Mouse (Mus musculus) liver, embryonic 16.5 days (tissue): Measurements from ENCODE around the gene Dmwd. TPM values are rescaled to one million over a fixed set of nuclear protein-coding genes. Genes with fewer than 3 reads are reported as not detected.

Experiments
- ATAC-seq: fragments of 200-750 bp; cut with Nextera tagmentation; 2 replicates; pipeline ENCODE4 v1.8.0; 2017; ENCODE audit warnings: low read depth, mild to moderate bottlenecking, moderate number of reproducible peaks, moderate library complexity
- H3K27ac ChIP-seq: fragments of 300-500 bp; sonication (generic); 2 replicates; pipeline ENCODE4 v1.5.1; 2014; ENCODE audit warnings: mild to moderate bottlenecking, low read length
- H3K27me3 ChIP-seq: fragments of 300-500 bp; sonication (generic); 2 replicates; pipeline ENCODE4 v1.6.1; 2014; ENCODE audit warnings: low read depth, low read length, mixed read lengths; ENCODE audit not compliant: control insufficient read depth, insufficient read depth
- H3K36me3 ChIP-seq: fragments of 300-500 bp; sonication (generic); 2 replicates; pipeline ENCODE4 v1.6.1; 2014; ENCODE audit warnings: mild to moderate bottlenecking; ENCODE audit not compliant: control insufficient read depth, insufficient read depth
- H3K4me1 ChIP-seq: fragments of 300-500 bp; sonication (generic); 2 replicates; pipeline ENCODE4 v1.6.1; 2014; ENCODE audit warnings: low read depth, low read length, mixed read lengths; ENCODE audit not compliant: control insufficient read depth
- H3K4me2 ChIP-seq: fragments of 300-500 bp; sonication (generic); 2 replicates; pipeline ENCODE4 v1.6.1; 2014; ENCODE audit warnings: low read depth, low read length, mixed read lengths
- H3K4me3 ChIP-seq: fragments of 300-500 bp; sonication (generic); 2 replicates; pipeline ENCODE4 v1.5.1; 2014; ENCODE audit warnings: low read depth, mild to moderate bottlenecking, low read length
- H3K9ac ChIP-seq: fragments of 300-500 bp; sonication (generic); 2 replicates; pipeline ENCODE4 v1.6.1; 2014; ENCODE audit warnings: low read depth, low read length
- H3K9me3 ChIP-seq: fragments of 300-500 bp; sonication (generic); replicated peaks from 2 replicates; pipeline ENCODE4 v1.6.1; 2016; ENCODE audit warnings: low read length; ENCODE audit not compliant: control insufficient read depth
- WGBS: fragments of 180-500 bp; shearing (Covaris S2); extraction: QIAGEN DNeasy Blood & Tissue Kit; methylation state at CpG from one replicate; pipeline ENCODE4 v1.1.7; 2014; ENCODE audit not compliant: insufficient replicate concordance; 5-methylcytosine and 5-hydroxymethylcytosine counted together
- microRNA-seq: library from miRNA; unstranded; fragments of <30 nt; microRNA quantifications from one replicate; pipeline ENCODE4, GENCODE M21; 2016
- polyA plus RNA-seq: library from polyadenylated mRNA; unstranded; fragments of >200 nt; fragmentation: Nextera tagmentation; extraction: Ambion mirVana; gene quantifications from 2 replicates; pipeline ENCODE4 v1.2.1, GENCODE M21; 2015

Dmwd gene
- polyA plus RNA-seq, 1 experiment from 2014 or later: 3.5 TPM

GRCm38 (mm10) chr7:19129396-19129795, 53.4 kb downstream of the Dmwd start:
- peaks cover 11% of the 10 kb centered on the region for H3K4me1 ChIP-seq
- no peak overlapping the region for H3K4me2 ChIP-seq
- no peak overlapping the region for H3K27ac ChIP-seq
- H3K4me3 ChIP-seq: no peak overlapping the region
- no peak overlapping the region for H3K9ac ChIP-seq
- no peaks in the 10 kb centered on the region for H3K9me3 ChIP-seq
- 85% methylated on average over 5 of the region's 5 CpGs for WGBS
- H3K36me3 ChIP-seq: no peaks in the 10 kb centered on the region
- H3K27me3 ChIP-seq: no peaks in the 10 kb centered on the region
- no peak for ATAC-seq

GRCm38 (mm10) chr7:19130657-19131056, 54.6 kb downstream of the Dmwd start:
- H3K9ac ChIP-seq: peak overlapping the region; percentile 33; the same call in 1 of the 2 replicates
- peaks cover 3% of the 10 kb centered on the region; the same call in 1 of the 2 replicates for H3K36me3 ChIP-seq
- no peak overlapping the region; the same call in 1 of the 2 replicates for H3K4me3 ChIP-seq
- no peaks in the 10 kb centered on the region for H3K9me3 ChIP-seq
- 29% methylated on average over 4 of the region's 4 CpGs for WGBS
- no peak for ATAC-seq
- H3K27ac ChIP-seq: peak overlapping the region; percentile 75; the same call in 1 of the 2 replicates
- H3K4me2 ChIP-seq: peak overlapping the region; percentile 72
- H3K4me1 ChIP-seq: peaks cover 11% of the 10 kb centered on the region
- no peaks in the 10 kb centered on the region for H3K27me3 ChIP-seq

- Histone ChIP-seq H3K36me3 (peaks cover 10% of the 10 kb centered on the region), H3K4me2 (peak overlapping the region; percentile 72), H3K27me3 (no peaks in the 10 kb centered on the region), H3K27ac (peak overlapping the region; percentile 75; the same call in 1 of the 2 replicates), H3K9me3 (no peaks in the 10 kb centered on the region), H3K9ac (peak overlapping the region; percentile 33), H3K4me3 (peak overlapping the region; percentile 59), H3K4me1 (peaks cover 11% of the 10 kb centered on the region)
- under 1% methylated on average over 39 of the region's 39 CpGs for WGBS
- peak; percentile 98 for ATAC-seq
Measured at GRCm38 (mm10) chr7:19131324-19131848, 55.4 kb downstream of the Dmwd start.

Small RNAs within 50 kb of the gene (microRNA-seq; reads per million reads assigned to microRNA genes)
- not detected for gene Mir3100

Other genes starting within 250 kb of the Dmwd start
- gene Mill2, start 236.3 kb upstream of the Dmwd start, polyA plus RNA-seq: 0.21 and 0.24 TPM in 2 replicates
- gene Pglyrp1, start 204.9 kb upstream of the Dmwd start, polyA plus RNA-seq: 76.1 and 87.5 TPM in 2 replicates
- 7.9 and 8.4 TPM in 2 replicates for gene Ccdc61, start 165.8 kb upstream of the Dmwd start, polyA plus RNA-seq
- 0.06 and 0.09 TPM in 2 replicates for gene Nova2, start 150.3 kb upstream of the Dmwd start, polyA plus RNA-seq
- not detected in 2 replicates for gene Nanos2, start 88.8 kb upstream of the Dmwd start, polyA plus RNA-seq
- gene Mypop, start 85.0 kb upstream of the Dmwd start, polyA plus RNA-seq: 0.12 and 0.48 TPM in 2 replicates
- gene Irf2bp1, start 72.2 kb upstream of the Dmwd start, polyA plus RNA-seq: 6.4 and 6.6 TPM in 2 replicates
- 60.8 and 63.7 TPM in 2 replicates for gene Foxa3, start 52.7 kb upstream of the Dmwd start, polyA plus RNA-seq
- 13.8 TPM in 2 replicates for gene Sympk, start 51.9 kb upstream of the Dmwd start, polyA plus RNA-seq
- gene Rsph6a, start 21.5 kb upstream of the Dmwd start, polyA plus RNA-seq: not detected in 2 replicates
- gene Dmpk, start 7.6 kb downstream of the Dmwd start, polyA plus RNA-seq: 12.2 and 17.1 TPM in 2 replicates
- gene Six5, start 18.4 kb downstream of the Dmwd start, polyA plus RNA-seq: 0.77 and 0.93 TPM in 2 replicates
- 0.11 and 0.12 TPM in 2 replicates for gene Gm4969, start 42.1 kb downstream of the Dmwd start, polyA plus RNA-seq
- 4.7 and 5.2 TPM in 2 replicates for gene Fbxo46, start 43.6 kb downstream of the Dmwd start, polyA plus RNA-seq
- gene Qpctl, start 73.1 kb downstream of the Dmwd start, polyA plus RNA-seq: 3.9 and 4.0 TPM in 2 replicates
- 47.9 and 54.4 TPM in 2 replicates for gene Snrpd2, start 73.5 kb downstream of the Dmwd start, polyA plus RNA-seq
- gene Gipr, start 89.9 kb downstream of the Dmwd start, polyA plus RNA-seq: 0.99 and 2.1 TPM in 2 replicates
- 4.0 and 5.0 TPM in 2 replicates for gene Eml2, start 100.2 kb downstream of the Dmwd start, polyA plus RNA-seq
- 0.49 and 0.60 TPM in 2 replicates for gene Gpr4, start 136.3 kb downstream of the Dmwd start, polyA plus RNA-seq
- 13.2 and 14.3 TPM in 2 replicates for gene Opa3, start 152.1 kb downstream of the Dmwd start, polyA plus RNA-seq
- gene Vasp, start 195.6 kb downstream of the Dmwd start, polyA plus RNA-seq: 32.8 and 33.0 TPM in 2 replicates
- gene Ppm1n, start 203.8 kb downstream of the Dmwd start, polyA plus RNA-seq: 0.11 TPM in 1 of 2 replicates, not detected in the other
- gene Rtn2, start 206.4 kb downstream of the Dmwd start, polyA plus RNA-seq: 2.9 and 4.1 TPM in 2 replicates
- not detected in 2 replicates for gene Fosb, start 233.8 kb downstream of the Dmwd start, polyA plus RNA-seq